Mouse (Mus musculus): ENCODE measurements around the gene Plk5. TPM values are rescaled to one million over a fixed set of nuclear protein-coding genes. Genes with fewer than 3 reads are reported as not detected.
"Not testable (repeated sequence)": the region's sequence is repeated elsewhere in the genome, so short reads cannot be mapped to it uniquely, and the experiment has no call there.

Plk5 gene
- total RNA-seq, 2 experiments from 2014 or later, result 4.2 to 6.1 TPM

DNA sequence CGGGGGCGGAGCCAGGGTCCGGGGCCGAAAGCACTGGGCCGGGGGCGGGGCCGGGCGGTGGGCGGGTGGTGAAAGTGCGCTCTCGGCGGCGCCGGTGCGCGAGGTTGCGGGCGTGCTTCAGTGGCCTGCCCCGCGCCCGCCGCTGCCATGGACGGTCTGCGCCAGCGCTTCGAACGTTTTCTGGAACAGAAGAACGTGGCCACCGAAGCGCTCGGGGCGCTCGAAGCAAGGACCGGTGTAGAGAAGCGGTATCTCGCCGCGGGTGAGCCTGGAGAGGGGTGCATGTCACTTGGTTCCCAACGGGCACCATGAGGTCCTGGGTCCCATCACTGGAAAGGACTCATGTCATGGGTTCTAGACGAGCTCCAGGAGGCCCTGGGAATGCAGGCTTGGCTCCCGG lies 26.2 kb upstream of the Plk5 start:
- intact Hi-C loops (cut with DNase I), result no loop called here
- DNase-seq, result no peak

DNA sequence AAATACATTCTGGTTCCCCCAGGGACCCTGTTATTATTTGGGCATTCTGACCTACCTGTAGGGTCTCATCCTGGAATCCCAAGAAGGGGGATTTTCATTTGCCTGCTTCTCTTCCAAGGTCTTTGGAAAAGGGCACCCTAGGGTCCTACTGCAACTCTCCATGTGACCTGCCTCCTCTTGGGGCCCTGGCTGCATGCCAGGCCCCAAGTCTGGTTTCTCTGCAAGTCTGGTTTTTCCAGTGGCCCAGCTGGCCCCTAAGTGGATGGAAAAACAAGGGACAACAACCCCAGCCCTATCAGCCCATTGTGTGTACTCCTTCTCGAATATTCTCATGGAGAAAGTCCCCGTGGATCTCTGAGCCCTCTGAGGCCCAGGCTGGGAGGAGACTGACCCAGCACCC lies 25.4 kb upstream of the Plk5 start:
- no peak for DNase-seq
- intact Hi-C loops (cut with DNase I), result no loop called here

DNA sequence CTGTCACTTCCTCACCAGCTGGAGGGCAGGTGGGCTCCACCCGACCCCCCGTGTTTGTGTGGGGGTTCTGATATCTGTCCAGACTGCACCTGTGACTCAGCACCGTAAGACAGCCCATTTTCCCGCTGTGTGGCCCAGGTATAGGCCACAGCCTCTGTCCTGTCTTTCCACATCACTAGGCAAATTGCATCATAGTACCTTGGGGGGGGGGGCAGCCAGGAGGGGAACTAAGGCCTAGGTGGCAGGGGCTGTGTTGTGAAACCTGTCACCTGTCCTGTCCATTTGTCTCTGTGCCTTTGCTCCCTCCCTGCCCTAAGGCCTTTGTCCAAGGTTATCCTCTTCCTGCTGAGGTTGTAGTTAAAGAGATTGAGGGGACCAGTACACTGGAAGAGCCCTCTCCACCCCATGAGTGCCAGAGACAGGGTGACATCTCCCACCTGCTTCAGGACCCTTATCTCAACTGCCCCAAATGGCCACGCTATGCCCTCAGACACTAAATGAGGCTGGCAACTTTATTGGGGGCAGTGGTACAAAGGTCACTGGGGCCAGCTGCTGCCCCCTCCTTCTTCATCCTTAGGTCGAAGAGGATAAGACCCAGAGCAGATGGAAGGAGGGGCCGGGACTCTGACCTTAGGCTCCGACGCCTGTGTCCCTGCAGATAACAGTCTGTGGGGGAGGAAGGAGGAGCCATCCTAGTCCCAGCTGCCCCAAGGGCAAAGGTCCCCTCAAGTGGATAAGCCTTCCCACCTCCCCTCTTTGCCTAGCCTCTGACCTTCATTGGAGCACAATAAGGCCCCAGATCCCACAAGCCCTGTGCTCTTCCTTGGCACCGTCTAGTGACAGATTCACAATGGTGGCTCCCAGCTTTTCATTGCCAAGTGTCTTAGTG lies 24.4 kb upstream of the Plk5 start:
- peak; percentile 62 for DNase-seq
- intact Hi-C loops (cut with DNase I), result no loop called here

DNA sequence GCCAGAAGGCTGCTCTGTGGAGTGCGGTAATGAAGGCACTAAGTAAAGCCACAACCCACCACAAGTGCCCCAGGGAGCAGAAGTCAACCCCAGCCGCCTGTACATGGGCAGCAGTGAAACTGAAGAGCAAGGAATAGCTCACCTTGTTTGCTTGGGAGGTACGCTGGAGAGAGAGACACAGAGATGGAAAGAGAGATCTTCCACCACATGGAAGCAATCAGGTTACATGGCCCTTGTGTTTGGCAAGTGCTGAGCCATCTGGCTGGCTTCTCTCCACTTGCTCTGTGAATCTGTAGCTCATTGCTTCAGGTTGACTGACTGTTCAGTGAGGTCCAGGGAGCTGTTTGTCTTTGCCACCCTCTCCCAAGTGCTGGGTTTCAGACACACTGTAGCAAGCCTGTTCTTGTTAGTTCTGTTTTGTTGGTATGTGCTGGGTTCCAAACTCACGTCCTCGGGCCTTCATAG lies 23.7 kb upstream of the Plk5 start:
- peak; percentile 66 for DNase-seq
- intact Hi-C loops (cut with DNase I), result no loop called here

DNA sequence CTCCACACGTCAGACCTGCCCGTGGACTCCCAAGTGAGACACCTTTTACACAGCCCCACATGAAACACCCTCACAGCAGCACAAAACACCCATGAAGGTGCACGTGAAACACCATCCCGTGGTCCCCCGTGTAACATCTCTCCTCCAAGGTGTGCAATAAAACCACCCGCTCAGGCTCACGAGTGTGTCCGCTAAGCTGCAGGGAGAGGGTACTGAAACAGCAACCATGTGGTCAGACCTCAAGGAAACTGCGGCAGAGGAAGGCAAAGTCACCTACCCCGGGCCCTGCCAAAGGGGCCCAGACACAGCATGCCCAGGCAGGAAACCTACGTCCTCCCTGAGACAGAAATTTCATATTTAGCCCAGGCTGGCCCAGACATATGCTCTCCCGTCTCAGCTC lies 20.0 kb upstream of the Plk5 start:
- intact Hi-C loops (cut with DNase I), result no loop called here
- no peak for DNase-seq

DNA sequence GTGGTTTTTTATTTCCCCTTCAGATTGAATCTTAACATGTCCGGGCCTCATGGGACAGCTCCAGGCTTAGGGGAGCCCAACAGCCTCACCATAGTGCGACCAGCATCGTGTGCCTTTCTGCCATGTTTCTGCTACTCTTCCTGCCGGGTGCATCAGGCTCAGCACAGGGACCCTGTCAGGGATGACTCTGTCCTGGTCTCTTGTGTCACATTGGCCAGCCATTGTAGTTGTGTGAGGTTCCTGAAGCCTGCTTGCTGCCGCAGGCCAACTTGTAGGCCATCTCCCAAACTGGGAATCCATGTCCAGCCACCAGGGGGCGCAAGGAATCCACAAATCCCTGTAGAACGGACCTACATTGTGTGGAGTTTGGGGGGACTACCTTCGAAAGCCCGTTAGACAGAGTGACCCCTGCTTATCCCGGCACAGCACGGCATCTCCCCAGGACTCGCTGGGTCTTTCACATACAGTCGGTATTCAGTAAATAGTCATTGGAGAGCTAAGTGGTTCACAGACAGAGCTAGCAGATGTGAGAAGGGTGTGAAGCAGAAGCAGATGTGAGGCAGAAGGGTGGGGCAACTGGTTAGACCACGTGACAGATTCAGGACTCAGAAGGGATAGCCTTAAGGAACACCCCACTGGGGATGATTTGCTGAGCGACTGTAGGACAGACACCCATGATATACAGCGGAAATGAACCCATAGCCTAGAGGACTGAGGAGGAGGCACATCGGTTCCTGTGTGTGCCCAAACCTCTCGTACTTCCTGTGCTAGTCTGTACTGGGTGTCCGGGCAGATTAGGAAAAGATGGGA lies 16.1 kb upstream of the Plk5 start:
- peak; percentile 91 for DNase-seq
- intact Hi-C loops (cut with DNase I), result loop anchor here (5.0 kb wide), 1 partner anchor 37 kb away; no protein-coding TSS in a partner anchor

DNA sequence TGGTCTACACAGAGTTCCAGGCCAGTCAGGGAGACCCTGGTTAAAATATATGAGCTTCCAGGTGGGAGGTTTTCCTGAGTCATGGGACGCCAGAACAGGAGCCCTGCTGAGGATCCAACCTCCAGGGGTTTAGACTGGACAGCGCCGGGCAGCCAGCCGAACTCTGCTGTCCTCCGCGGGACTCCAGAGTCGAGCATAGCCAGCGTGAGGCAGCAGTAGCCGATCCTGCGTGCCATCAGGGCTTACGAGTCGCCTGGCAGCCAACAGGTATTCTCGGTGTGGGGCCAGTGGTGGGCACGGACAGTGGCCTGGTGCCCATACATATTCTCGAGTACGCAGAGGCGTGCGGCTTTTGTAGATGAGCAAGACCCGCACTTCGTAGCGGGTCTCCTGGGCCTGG lies 15.2 kb upstream of the Plk5 start:
- no peak for DNase-seq
- intact Hi-C loops (cut with DNase I), result loop anchor here (5.0 kb wide), 1 partner anchor 36 kb away; no protein-coding TSS in a partner anchor

DNA sequence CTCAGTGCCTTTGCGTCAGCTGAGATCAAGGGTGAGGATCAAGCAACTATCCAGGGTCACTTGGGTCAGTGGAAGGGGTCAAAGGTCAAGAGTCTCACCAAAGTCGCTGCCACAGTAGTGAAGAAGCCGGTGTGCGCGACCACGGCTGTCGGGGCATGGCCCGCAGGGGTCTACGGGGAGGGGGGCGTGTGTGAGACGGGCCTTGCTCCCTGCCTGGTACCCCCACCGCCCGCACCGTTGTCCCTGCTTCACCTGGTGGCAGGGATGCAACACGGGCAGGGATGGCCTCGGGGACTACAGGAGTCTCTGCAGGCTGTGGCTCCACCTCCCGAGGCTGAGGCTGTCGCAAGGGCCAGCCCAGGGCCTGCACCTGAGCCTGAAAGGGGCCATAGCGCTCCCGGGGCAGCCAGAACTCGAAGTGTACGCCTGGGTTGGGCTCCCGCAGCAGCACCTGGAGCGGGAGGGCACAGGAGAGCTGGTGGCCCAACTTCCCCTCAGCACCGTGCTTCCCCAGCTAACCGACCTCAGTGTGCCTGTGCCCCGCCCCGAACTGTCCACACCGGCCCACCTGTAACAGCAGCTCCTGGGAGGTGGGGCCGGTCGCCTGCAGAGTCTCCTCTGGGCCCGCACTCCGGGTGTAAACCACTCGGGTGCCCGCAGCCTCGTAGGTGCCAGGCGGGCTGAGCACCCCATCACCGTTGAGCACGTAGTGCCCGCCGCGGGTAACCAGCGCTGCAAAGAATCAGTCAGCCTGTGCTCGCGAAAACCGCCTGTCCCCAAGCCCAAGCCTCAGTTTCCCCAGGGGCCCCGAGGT lies 14.6 kb upstream of the Plk5 start:
- intact Hi-C loops (cut with DNase I), result loop anchor here (5.0 kb wide), 1 partner anchor 36 kb away; no protein-coding TSS in a partner anchor
- no peak for DNase-seq

DNA sequence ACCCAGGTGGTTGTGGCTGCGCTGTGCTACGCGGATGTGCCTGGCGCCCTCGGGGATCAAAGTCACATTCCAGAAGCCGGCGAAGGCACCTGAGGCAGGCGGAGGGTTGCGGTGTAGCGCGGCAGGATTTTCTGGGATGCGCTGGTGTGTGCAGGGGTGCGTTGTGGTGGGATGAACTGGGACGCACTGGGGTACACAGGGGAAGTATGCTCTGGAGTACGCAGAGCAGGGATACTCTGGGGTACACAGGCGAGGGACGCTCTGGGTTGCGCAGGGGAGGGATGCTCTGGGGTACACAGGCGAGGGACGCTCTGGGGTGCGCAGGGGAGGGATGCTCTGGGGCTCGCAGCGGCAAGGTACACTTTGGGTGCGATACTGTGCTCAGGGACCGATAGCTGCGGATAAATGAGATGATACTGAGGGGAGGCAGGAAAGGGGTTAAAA lies 13.9 kb upstream of the Plk5 start:
- no peak for DNase-seq
- intact Hi-C loops (cut with DNase I), result loop anchor here (5.0 kb wide), 1 partner anchor 35 kb away; no protein-coding TSS in a partner anchor

DNA sequence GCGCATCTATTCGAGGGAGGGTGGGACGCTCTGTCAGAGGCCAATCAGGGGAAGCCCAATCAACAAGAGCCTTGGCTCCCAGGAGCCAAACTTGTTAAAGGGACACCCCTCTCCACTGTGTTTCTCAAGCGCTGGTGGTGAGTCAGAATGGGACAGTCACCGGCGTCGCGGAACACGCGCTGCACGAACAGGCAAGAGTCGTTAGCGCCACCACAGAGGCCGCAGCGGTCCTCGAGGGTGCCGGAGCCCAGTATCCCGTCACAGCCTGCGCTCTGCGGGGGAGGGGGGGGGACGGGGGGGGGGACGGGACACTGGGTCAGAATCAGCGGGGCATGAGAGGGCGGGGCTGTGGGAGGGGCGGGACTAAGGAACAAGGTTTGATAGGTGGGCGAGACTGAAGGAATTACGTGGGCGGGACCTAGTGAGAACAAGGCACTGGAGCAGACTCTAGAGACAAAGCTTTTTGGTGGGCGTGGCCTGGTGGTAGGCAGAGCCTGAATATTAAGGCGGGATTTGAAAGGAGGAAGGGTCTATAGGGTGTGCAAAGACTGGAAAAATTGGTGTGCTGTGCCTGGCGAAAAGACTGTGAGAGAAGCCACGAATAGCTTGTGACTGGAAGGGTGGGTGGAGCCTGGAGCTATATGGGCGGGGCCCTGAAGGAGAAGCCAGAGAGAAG lies 13.4 kb upstream of the Plk5 start:
- no peak for DNase-seq
- intact Hi-C loops (cut with DNase I), result loop anchor here (5.0 kb wide), 1 partner anchor 34 kb away; no protein-coding TSS in a partner anchor

DNA sequence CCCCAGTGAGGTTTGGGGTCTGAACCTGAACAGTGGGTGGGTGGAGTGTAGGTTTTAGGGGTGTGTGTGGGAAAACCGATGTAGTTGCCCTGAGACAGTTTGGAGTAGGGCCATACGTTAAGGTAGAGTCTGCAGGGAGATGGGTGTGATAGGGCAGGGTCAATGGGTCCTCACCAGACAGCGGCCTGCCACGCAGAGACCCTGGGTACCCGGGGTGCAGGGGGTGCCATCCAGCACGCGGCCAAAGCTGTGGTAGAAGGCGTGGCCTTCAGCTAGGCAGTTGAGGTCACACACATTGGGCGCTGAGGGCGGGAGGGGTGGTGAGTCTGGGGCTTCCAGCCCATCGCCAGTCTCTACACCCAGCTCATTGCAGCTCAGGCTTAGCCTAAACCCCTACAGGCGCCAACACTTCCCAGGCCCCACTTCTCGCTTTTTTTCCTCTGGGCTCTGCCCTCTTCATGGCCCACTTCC lies 12.8 kb upstream of the Plk5 start:
- intact Hi-C loops (cut with DNase I), result loop anchor here (5.0 kb wide), 1 partner anchor 34 kb away; no protein-coding TSS in a partner anchor

DNA sequence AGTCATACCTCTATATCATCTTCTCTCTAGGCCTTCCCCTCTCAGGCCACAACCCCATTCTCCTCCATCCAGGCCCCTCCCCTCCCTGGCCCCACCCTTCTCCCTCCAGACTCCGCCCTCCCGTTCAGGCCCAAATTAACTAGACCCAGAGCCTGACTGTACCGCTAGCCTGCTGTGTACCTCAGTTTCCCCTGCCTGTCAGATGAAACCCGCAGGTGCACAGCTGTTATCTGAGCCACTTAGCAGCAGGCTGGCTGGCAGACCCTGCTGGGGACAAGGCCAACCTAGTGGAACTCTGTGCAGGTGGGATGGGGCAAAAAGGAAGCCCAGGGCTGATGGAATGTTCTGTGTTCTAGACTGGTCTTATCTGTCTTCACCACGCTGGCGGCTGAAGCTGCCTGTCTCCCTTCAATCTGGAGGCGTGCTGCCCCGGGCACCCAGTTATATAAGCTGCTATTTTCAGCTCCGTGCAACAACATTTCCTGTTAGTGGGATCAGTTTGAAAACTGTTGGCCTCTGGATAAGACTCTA lies 12.1 kb upstream of the Plk5 start:
- intact Hi-C loops (cut with DNase I), result loop anchor here (5.0 kb wide), 1 partner anchor 33 kb away; no protein-coding TSS in a partner anchor

More for the DNA sequence above, 12.8 kb upstream of the Plk5 start:
- DNase-seq, result no peak

DNA sequence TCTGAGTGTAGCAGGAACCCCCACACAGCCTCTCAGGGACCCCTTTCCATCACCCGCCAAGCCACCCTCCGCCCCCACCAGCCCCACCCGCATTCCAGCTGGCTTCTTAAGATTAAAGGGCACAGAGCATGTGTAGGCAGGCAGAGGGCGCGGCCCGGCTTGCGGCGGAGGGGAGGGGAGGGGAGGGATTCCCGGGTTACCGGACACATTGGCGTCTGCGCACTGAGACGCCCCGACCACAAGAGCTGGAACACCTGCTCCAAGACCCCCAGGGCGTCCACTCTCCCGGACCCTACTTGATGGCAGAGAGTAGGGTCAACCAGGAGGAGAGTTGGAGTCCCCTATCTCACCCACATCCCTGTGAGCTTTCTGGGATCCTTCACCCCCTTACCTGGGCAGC lies 11.1 kb upstream of the Plk5 start:
- DNase-seq, result no peak
- intact Hi-C loops (cut with DNase I), result no loop called here

More for the DNA sequence above, 12.1 kb upstream of the Plk5 start:
- no peak for DNase-seq

DNA sequence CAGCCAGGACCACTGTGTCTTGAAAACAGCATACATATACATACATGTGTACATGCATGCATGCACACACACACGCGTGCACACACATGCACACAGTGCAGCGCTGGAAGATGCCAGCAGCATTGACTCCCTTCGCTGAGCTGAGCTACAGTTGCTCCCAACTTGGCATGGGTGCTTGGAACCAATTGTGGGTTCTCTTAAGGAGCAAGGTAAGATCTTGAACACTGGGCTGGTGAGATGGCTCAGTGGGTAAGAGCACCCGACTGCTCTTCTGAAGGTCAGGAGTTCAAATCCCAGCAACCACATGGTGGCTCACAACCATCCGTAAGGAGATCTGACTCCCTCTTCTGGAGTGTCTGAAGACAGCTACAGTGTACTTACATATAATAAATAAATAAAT lies 10.3 kb upstream of the Plk5 start:
- DNase-seq; intact Hi-C loops (cut with DNase I): not testable (repeated sequence)

DNA sequence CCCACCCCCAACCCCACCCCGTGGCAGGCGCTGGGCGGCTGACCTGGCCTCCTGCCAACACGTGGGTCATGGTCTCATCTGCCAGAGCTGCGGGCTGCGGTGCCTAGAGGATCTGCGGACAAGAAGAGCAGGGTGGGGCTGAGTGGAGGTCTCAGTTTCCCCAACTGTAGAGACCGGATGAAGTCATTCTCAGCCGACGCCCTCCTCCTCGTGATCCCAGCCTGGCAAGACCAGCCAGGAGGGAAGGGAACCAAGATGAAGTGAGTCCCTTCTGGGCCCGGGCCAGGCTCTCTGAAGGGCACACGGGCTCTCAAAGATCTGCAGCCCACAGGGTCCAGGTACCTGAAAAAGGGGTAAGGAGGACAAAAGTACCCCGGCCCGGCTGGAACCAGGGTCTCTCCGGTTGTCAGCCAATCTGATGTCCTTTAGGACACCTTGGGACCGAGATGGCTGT lies 8.7 kb upstream of the Plk5 start:
- intact Hi-C loops (cut with DNase I), result no loop called here

DNA sequence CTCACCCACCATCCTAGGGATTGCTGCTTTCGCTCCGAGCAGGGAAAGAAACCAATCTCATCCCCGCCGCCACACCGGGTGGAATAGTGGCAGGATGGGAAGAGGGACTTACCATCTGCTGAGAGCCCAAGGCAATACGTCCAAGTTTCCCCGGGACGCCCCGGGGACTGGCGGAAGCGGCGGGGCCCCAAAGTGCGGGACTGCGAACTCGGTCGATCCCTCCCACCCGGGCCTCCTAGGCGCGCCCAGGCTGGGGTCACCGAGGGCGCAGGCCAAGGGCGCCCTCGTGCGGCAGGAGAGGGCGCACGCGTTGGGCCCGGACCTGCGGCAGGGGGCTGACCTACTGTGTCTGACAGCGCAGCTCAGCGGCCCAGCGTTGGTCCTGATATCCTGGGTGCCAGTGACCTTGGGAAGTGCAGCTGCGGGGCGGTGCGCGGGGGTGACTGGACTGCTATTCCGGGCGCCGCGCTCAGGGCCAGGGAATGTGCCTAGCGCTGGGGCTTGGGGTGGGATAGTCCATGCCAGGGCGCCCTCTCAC lies 7.9 kb upstream of the Plk5 start, which contains the start of gene Adamtsl5:
Gene Adamtsl5, minus strand, starts transcription at position 169 of the 538 bp plus-strand sequence.
- DNase-seq, result no peak
- intact Hi-C loops (cut with DNase I), result no loop called here

More for the DNA sequence above, 8.7 kb upstream of the Plk5 start:
- DNase-seq, result no peak

DNA sequence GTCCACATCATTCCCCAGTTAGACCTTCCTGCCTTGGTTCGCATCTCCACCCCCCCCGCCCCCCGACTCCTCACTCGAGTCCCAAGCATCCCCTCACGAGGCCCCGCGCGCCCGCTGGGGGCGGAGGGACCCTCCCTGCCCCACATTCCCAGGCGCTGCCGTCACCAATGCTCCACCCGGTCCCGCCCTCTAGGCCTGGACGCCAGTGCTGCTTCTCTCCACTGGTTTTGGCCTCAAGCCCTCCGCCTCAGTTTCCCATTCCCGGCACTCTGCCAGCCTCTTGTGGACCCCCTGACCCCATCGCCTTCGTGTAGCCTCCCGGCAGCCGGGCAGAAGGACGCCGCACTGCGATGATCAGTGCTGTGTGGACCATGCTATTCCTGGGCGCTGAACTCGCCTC lies 7.3 kb upstream of the Plk5 start:
- no peak for DNase-seq
- intact Hi-C loops (cut with DNase I), result no loop called here

DNA sequence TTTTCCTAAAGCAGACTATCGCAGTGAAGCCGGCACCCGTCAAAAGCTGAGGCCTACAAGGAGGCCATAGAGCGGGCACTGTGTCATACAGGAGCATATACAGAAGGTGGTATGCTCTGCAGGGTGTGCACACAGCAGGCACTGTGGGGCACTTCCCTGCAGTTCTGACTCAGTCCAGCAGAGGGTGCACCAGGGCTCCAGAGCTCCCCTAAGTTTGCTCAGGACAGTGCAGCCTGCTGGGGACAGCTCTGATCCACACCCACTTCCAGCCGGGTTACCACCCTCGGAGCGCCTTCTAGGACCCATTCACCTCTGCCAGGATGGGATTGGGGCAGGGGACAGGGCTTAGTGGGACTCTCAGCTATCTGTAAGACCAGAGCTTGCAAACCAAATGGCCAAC lies 6.0 kb upstream of the Plk5 start:
- peak; percentile 84 for DNase-seq
- intact Hi-C loops (cut with DNase I), result no loop called here

DNA sequence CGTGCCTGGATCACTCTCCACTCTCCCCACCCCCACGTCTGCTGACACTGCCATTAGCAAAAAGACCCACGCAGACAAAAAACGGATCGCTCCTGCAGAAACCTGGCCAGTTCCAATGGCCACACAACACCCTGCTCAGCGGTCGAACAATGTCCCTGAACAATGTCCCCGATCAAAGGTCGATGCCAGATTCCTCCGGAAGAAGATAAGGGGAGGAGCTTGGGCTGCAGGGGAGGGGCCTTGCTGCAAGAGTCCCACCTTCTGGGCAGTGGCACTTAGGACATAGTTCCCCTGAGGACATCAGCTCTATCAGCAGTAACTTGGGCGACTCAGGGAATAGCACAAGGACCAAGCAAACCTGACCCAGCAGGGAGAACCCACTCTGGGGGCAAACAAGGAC lies 4.4 kb upstream of the Plk5 start:
- intact Hi-C loops (cut with DNase I), result no loop called here
- DNase-seq, result no peak

Measured in left cerebral cortex, postnatal 4 days (tissue).